Mouse (Mus musculus) ES-Bruce4 (cell line): ENCODE measurements around the gene Qsox1. TPM values are rescaled to one million over a fixed set of nuclear protein-coding genes. Genes with fewer than 3 reads are reported as not detected.
A peak's percentile ranks its signal among the peaks of the same experiment; 100 is the strongest.

Source experiments
- H3K27ac ChIP-seq: 2 replicates; pipeline ENCODE4 v1.5.1; 2012; ENCODE audit warnings: low read length, inconsistent platforms; ENCODE audit not compliant: insufficient read depth
- H3K27me3 ChIP-seq: 2 replicates; pipeline ENCODE4 v1.6.1; 2012; ENCODE audit warnings: mild to moderate bottlenecking, low read length, inconsistent platforms; ENCODE audit not compliant: control insufficient read depth, poor library complexity, insufficient read depth, severe bottlenecking
- H3K36me3 ChIP-seq: 2 replicates; pipeline ENCODE4 v1.6.1; 2012; ENCODE audit warnings: inconsistent platforms, mild to moderate bottlenecking, low read length, moderate library complexity; ENCODE audit not compliant: control insufficient read depth, poor library complexity, insufficient read depth, severe bottlenecking
- H3K4me1 ChIP-seq: one replicate; pipeline ENCODE4 v1.8.1; 2011; ENCODE audit warnings: low read length; ENCODE audit not compliant: control insufficient read depth, insufficient read depth
- H3K4me3 ChIP-seq: 2 replicates; pipeline ENCODE4 v1.5.1; 2011; ENCODE audit warnings: low read depth, mild to moderate bottlenecking, low read length
- H3K9ac ChIP-seq: 2 replicates; pipeline ENCODE4 v1.6.1; 2012; ENCODE audit warnings: low read depth, mild to moderate bottlenecking, inconsistent platforms; ENCODE audit not compliant: poor library complexity, severe bottlenecking
- H3K9me3 ChIP-seq: replicated peaks from 2 replicates; pipeline ENCODE4 v1.6.1; 2012; ENCODE audit warnings: mild to moderate bottlenecking, low read length, inconsistent platforms; ENCODE audit not compliant: control insufficient read depth, poor library complexity, insufficient read depth, severe bottlenecking
- CTCF ChIP-seq: IDR thresholded peaks from one replicate; pipeline ENCODE4 v1.8.1; 2011; ENCODE audit warnings: low read depth, low read length
- EP300 ChIP-seq: IDR thresholded peaks from 2 replicates; pipeline ENCODE4 v1.6.1; 2011; ENCODE audit warnings: low read depth, low read length; ENCODE audit not compliant: insufficient read depth
- POLR2A ChIP-seq: IDR thresholded peaks from one replicate; pipeline ENCODE4 v1.8.1; 2011; ENCODE audit warnings: low read length; ENCODE audit not compliant: insufficient read depth
- polyA plus RNA-seq: library from polyadenylated mRNA; stranded (reverse); fragments of >200 nt; gene quantifications from 2 replicates; pipeline ENCODE4 v1.2.4, GENCODE M21; 2011; ENCODE audit warnings: low read depth; ENCODE audit not compliant: missing spikeins, insufficient read depth, insufficient read length

The Qsox1 gene
- polyA plus RNA-seq, 1 experiment = 14.7 TPM

DNA sequence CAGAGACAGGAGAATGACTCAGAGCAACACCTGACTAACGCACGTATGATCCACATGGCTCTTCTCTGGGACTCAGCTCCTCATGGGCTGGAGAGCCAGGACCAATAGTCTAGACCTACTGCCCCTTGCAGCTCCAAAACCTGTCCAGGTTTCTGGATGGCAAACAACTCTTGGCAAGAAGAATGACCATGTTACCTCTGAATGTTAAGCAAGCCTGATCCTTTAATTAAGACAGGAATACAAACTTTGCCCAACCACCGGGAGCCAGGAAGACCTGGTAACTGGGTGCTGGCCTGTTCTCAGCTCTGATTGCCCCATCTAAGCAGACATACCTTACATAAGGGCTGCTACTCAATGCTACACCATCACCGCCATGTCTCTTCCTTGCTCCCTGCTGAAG, 4.4 kb downstream of the Qsox1 start:
- Histone ChIP-seq H3K27ac (no peak overlapping the region), H3K36me3 (no peaks in the 10 kb centered on the region), H3K9me3 (no peaks in the 10 kb centered on the region)

DNA sequence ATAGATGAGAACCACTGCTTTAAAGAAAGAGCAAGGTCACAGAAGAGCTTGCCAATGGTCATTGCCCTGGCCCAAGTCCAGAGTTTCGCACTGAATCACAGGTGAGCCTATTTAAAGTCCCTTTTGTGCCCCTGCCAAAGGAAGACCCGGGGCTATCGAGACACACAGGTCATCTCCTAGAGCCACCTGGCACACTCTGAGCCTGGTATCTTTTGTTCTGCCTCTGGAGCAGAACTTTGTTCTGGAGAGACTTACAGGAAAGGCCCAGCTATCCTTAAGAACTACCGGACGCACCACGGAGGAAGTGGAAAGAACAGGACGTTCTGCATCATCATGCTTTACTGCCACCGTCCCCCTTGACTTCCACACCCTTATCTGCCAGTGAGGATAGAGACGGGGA, 7.1 kb downstream of the Qsox1 start:
- TF ChIP-seq CTCF = no peak
- no peak for TF ChIP-seq EP300
- no peak for TF ChIP-seq POLR2A
- Histone ChIP-seq H3K27me3 (no peaks in the 10 kb centered on the region), H3K4me1 (no peaks in the 10 kb centered on the region), H3K36me3 (no peaks in the 10 kb centered on the region), H3K27ac (no peak overlapping the region), H3K9me3 (no peaks in the 10 kb centered on the region), H3K4me3 (no peak overlapping the region), H3K9ac (no peak overlapping the region)

More for the DNA sequence above, 4.4 kb downstream of the Qsox1 start:
- 0 out of 2 replicates have a peak overlapping the region, but pooled peaks have one; percentile 3 for H3K4me3 ChIP-seq
- no peaks in the 10 kb centered on the region for H3K4me1 ChIP-seq
- no peak overlapping the region for H3K9ac ChIP-seq
- H3K27me3 ChIP-seq = no peaks in the 10 kb centered on the region
- TF ChIP-seq EP300 (no peak), POLR2A (no peak), CTCF (no peak)

GRCm38 (mm10) chr1:155801014-155801991, 11.4 kb downstream of the Qsox1 start:
- Histone ChIP-seq H3K27ac (no peak overlapping the region), H3K4me1 (no peaks in the 10 kb centered on the region)
- no peak for TF ChIP-seq EP300
- TF ChIP-seq CTCF = no peak
- TF ChIP-seq POLR2A = no peak

GRCm38 (mm10) chr1:155798000-155798399, 14.7 kb downstream of the Qsox1 start:
- H3K4me3 ChIP-seq = no peak overlapping the region
- no peaks in the 10 kb centered on the region for H3K9me3 ChIP-seq
- H3K4me1 ChIP-seq = no peaks in the 10 kb centered on the region
- no peak overlapping the region for H3K9ac ChIP-seq
- H3K27me3 ChIP-seq = no peaks in the 10 kb centered on the region
- TF ChIP-seq EP300 = no peak
- no peak for TF ChIP-seq CTCF
- TF ChIP-seq POLR2A = no peak
- no peak overlapping the region for H3K27ac ChIP-seq
- H3K36me3 ChIP-seq = no peaks in the 10 kb centered on the region

More at GRCm38 (mm10) chr1:155801014-155801991, 11.4 kb downstream of the Qsox1 start:
- Histone ChIP-seq H3K27me3 (no peaks in the 10 kb centered on the region), H3K9me3 (no peaks in the 10 kb centered on the region), H3K4me3 (no peak overlapping the region), H3K9ac (no peak overlapping the region), H3K36me3 (no peaks in the 10 kb centered on the region)

DNA sequence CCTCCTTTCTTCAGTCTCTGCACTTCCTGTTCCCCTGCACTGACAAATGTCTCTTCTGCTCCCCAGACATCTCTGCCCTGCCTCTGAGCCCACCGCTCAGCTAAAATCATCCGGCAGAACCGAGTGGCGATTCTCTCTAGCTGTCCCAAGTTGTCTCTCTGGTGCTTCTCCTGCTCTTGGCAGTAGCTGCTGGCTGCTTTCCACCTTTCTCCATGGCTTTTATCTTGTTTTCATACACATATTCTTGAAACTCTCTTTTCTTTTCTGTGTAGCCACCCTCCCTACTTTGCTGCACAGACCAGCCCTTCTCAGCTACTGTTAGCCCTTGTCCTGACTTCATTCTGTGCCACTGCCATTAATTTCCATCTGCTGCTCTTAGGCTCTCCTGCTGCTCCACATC, 15.3 kb downstream of the Qsox1 start:
- Histone ChIP-seq H3K4me3 (no peak overlapping the region), H3K27ac (no peak overlapping the region), H3K36me3 (no peaks in the 10 kb centered on the region), H3K9ac (no peak overlapping the region), H3K9me3 (no peaks in the 10 kb centered on the region), H3K4me1 (no peaks in the 10 kb centered on the region), H3K27me3 (no peaks in the 10 kb centered on the region)
- TF ChIP-seq POLR2A = no peak
- TF ChIP-seq EP300 = no peak
- no peak for TF ChIP-seq CTCF

GRCm38 (mm10) chr1:155796757-155797405, 15.8 kb downstream of the Qsox1 start:
- Histone ChIP-seq H3K36me3 (no peaks in the 10 kb centered on the region), H3K4me1 (no peaks in the 10 kb centered on the region), H3K4me3 (no peak overlapping the region), H3K27ac (no peak overlapping the region), H3K9ac (no peak overlapping the region), H3K9me3 (no peaks in the 10 kb centered on the region), H3K27me3 (no peaks in the 10 kb centered on the region)
- TF ChIP-seq EP300 (no peak), POLR2A (no peak), CTCF (no peak)
